Mouse (Mus musculus) bone marrow macrophage, adult 2 months (primary cell): ENCODE results near the gene Tlk2.

Experiments
- CTCF ChIP-seq: IDR thresholded peaks from 2 replicates; pipeline ENCODE4 v1.5.1; 2012; ENCODE audit warnings: low read depth, mild to moderate bottlenecking, low read length, moderate library complexity
- POLR2A ChIP-seq: IDR thresholded peaks from 2 replicates; pipeline ENCODE4 v1.6.1; 2012; ENCODE audit warnings: mild to moderate bottlenecking, low read depth, low read length, borderline replicate concordance

DNA sequence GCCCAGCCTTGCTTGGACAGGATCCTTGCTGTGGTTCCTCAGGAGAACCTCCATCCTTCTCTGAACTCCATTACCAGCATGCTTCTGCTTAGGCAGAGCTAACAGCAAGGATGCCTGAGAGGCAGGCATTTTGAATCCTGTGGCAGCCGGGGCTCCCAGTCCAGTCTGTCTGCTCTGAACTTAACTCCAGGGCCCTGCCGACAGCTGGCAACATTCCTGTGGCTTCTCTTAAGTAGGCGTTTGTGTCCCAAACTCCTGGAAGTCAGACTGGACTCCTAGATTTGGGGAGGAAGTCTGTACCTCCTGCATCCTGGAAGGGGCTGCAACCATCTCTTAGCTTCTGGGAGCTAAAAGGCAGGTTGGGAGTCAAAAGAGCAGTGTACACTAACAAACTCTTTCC is 110.8 kb downstream of the Tlk2 start:
- TF ChIP-seq CTCF (no peak), POLR2A (no peak)
